Mouse (Mus musculus): ENCODE results near the gene Otp.
A peak's percentile ranks its signal among the peaks of the same experiment; 100 is the strongest.

DNA sequence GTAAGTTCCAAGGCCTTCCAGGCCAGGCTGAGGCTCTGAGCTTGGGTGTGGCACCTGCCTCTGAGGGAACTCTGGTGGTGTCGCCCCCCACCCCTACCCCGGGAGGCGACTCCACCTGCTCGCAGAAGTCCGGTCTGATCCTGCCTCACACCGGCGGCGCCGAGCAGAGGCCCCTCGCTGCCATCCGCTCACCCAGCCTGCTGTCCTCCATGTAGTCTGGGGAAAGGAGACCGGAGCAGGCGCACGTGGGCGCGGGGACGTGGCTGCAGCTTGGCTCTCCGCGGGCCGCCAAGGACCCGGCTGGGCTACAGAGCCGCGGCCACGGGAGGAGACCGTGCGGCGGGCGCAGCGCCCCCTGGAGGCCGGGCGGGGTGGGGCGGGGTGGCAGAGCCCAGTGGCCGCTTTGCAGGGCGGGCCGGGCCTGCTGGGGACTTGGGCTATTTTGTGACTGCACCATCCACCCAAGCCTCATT is 6.9 kb upstream of the Otp start:
- 0 out of 2 replicates have a peak, but pooled peaks have one; percentile 7 for TF ChIP-seq CTCF (conservative IDR thresholded peaks at IDR 0.05; ENCODE audit: low read length)
- TF ChIP-seq POU5F1 (IDR thresholded peaks at IDR 0.05; ENCODE audit: borderline replicate concordance, low read length) = no peak

Measured in E14TG2a.4 (cell line).